Mouse (Mus musculus) megakaryocyte, embryonic 14.5 days (primary cell): ENCODE data around the gene Cdk18.

Source experiments
- FLI1 ChIP-seq: IDR thresholded peaks from 2 replicates; pipeline ENCODE4 v1.6.1; 2012; ENCODE audit warnings: low read length, inconsistent platforms, mixed read lengths
- GATA1 ChIP-seq: IDR thresholded peaks from 3 replicates; pipeline ENCODE4 v1.6.1; 2012; ENCODE audit warnings: mixed read lengths, low read length, inconsistent platforms, borderline replicate concordance

DNA sequence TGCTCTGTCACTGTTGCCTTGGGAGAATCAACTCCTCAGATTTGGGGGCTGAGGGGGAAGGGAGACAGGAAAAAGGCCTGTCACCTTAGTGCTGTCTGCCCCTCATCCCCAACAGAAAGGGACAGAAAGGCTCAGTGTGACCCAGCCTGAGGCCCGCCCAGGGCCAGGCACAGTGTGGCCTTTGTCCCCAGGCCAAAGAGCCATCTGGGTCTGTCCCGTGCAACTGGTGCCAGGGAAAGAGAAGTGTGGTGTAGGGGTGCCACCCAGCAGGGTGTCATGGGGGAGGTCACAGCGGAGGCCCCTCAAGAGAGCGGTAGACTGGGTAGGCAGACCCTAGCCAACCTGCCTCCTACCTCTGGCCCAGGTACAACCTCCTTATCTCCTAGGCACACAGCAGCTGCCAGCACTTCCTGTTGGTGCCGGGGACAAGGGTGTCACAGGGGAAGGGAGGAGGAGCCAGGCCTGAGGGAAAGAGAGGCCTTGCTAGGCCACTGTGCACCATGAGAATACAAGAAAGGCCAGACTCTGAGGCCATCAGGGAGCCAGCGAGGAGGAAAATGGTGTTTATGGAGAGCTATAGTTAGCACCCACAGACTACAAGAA, 13.6 kb downstream of the Cdk18 start:
- no peak for TF ChIP-seq GATA1
- no peak for TF ChIP-seq FLI1
